Mouse (Mus musculus) myocyte (in vitro differentiated cells): ENCODE results near the gene Secisbp2l. TPM values are rescaled to one million over a fixed set of nuclear protein-coding genes. Genes with fewer than 3 reads are reported as not detected.

Source experiments
- H3K27me3 ChIP-seq: one replicate; pipeline ENCODE4 v1.6.1; 2011; ENCODE audit not compliant: control insufficient read depth, insufficient read depth, insufficient read length
- H3K36me3 ChIP-seq: one replicate; pipeline ENCODE4 v1.6.1; 2011; ENCODE audit not compliant: control insufficient read depth, insufficient read depth
- H3K4me2 ChIP-seq: one replicate; pipeline ENCODE4 v1.6.1; 2011; ENCODE audit warnings: low read depth, control low read depth
- H3K4me3 ChIP-seq: one replicate; pipeline ENCODE4 v1.5.1; 2011; ENCODE audit warnings: mild to moderate bottlenecking, control low read depth, moderate library complexity
- H3K79me2 ChIP-seq: one replicate; pipeline ENCODE4 v1.6.1; 2011; ENCODE audit not compliant: control insufficient read depth, insufficient read depth
- H3ac ChIP-seq: one replicate; pipeline ENCODE4 v1.6.1; 2011; ENCODE audit not compliant: control insufficient read depth, insufficient read length
- CEBPB ChIP-seq: IDR thresholded peaks from 2 replicates; pipeline ENCODE4 v1.6.1; 2011; ENCODE audit warnings: mild to moderate bottlenecking, moderate library complexity; ENCODE audit not compliant: poor library complexity, insufficient read depth, severe bottlenecking
- E2F4 ChIP-seq: IDR thresholded peaks from one replicate; pipeline ENCODE4 v1.6.1; 2011; ENCODE audit warnings: mild to moderate bottlenecking, control low read depth, moderate library complexity; ENCODE audit not compliant: insufficient read depth
- MAX ChIP-seq: IDR thresholded peaks from one replicate; pipeline ENCODE4 v1.6.1; 2011; ENCODE audit warnings: low read depth, mild to moderate bottlenecking, control low read depth
- MYOD1 ChIP-seq, 3 experiments: IDR thresholded peaks; one replicate each; pipeline ENCODE4 v1.6.1; 2011; ENCODE audit warnings: control low read depth in 2 of 3, low read depth in 2 of 3, mild to moderate bottlenecking in 2 of 3, moderate library complexity in 1 of 3; ENCODE audit not compliant: insufficient read length in 2 of 3, control insufficient read depth in 1 of 3
- MYOG ChIP-seq, 3 experiments: IDR thresholded peaks; one replicate each; pipeline ENCODE4 v1.6.1; 2011; ENCODE audit warnings: control low read depth in 2 of 3, low read depth in 2 of 3, mild to moderate bottlenecking in 2 of 3; ENCODE audit not compliant: insufficient read length in 2 of 3, control insufficient read depth in 1 of 3, insufficient read depth in 1 of 3
- POLR2A ChIP-seq: IDR thresholded peaks from one replicate; pipeline ENCODE4 v1.6.1; 2011; ENCODE audit warnings: low read depth, mild to moderate bottlenecking, control low read depth, moderate library complexity; ENCODE audit not compliant: insufficient read length
- POLR2AphosphoS2 ChIP-seq: IDR thresholded peaks from one replicate; pipeline ENCODE4 v1.6.1; 2011; ENCODE audit warnings: low read depth, control low read depth; ENCODE audit not compliant: insufficient read length
- REST ChIP-seq: IDR thresholded peaks from one replicate; pipeline ENCODE4 v1.6.1; 2011; ENCODE audit warnings: mild to moderate bottlenecking, control low read depth, moderate library complexity; ENCODE audit not compliant: insufficient read depth, insufficient read length
- SRF ChIP-seq: IDR thresholded peaks from one replicate; pipeline ENCODE4 v1.6.1; 2011; ENCODE audit warnings: low read depth; ENCODE audit not compliant: control insufficient read depth, insufficient read length
- TCF12 ChIP-seq: IDR thresholded peaks from one replicate; pipeline ENCODE4 v1.6.1; 2011; ENCODE audit warnings: mild to moderate bottlenecking, control low read depth; ENCODE audit not compliant: poor library complexity, insufficient read depth, severe bottlenecking
- TCF3 ChIP-seq: IDR thresholded peaks from one replicate; pipeline ENCODE4 v1.6.1; 2011; ENCODE audit warnings: low read depth, control low read depth; ENCODE audit not compliant: insufficient read length
- USF1 ChIP-seq: IDR thresholded peaks from one replicate; pipeline ENCODE4 v1.6.1; 2011; ENCODE audit warnings: low read depth, mild to moderate bottlenecking, control low read depth, moderate library complexity
- polyA plus RNA-seq: library from polyadenylated mRNA; unstranded; fragments of >200 nt; fragmentation: generic; extraction: Trizol; gene quantifications from one replicate; pipeline ENCODE4 v1.2.1, GENCODE M21; 2012; ENCODE audit warnings: missing spikeins

Secisbp2l gene
- polyA plus RNA-seq, 1 experiment = 8.4 TPM

- TF ChIP-seq TCF3 (no peak), MYOG (IDR thresholded peaks at IDR 0.05; ENCODE audit: control insufficient read depth in 1 of 3, insufficient read depth in 1 of 3, insufficient read length in 2 of 3, low read depth in 2 of 3) (no peak), E2F4 (no peak), CEBPB (no peak), MAX (no peak), POLR2A (no peak), SRF (no peak), REST (no peak), MYOD1 (IDR thresholded peaks at IDR 0.05; ENCODE audit: control insufficient read depth in 1 of 3, insufficient read length in 2 of 3, low read depth in 2 of 3) (no peak), TCF12 (no peak), POLR2AphosphoS2 (no peak), USF1 (no peak)
- peak overlapping the region; percentile 87 for H3K4me2 ChIP-seq
- no peak overlapping the region for H3ac ChIP-seq
- no peaks in the 10 kb centered on the region for H3K27me3 ChIP-seq
- H3K4me3 ChIP-seq = peak overlapping the region; percentile 29
- no peaks in the 10 kb centered on the region for H3K79me2 ChIP-seq
- no peaks in the 10 kb centered on the region for H3K36me3 ChIP-seq
Measured at GRCm38 (mm10) chr2:125724546-125725114, 58.0 kb downstream of the Secisbp2l start.

GRCm38 (mm10) chr2:125724086-125724430, 58.6 kb downstream of the Secisbp2l start, which contains the start of gene Shc4:
TSS of gene Shc4 (minus strand) at chr2:125724148.
- Histone ChIP-seq H3K27me3 (no peaks in the 10 kb centered on the region), H3K4me2 (peak within 1 kb of the TSS; percentile 87), H3K4me3 (peak within 1 kb of the TSS; percentile 29), H3ac (no peak within 1 kb of the TSS), H3K79me2 (no peaks in the 10 kb centered on the region), H3K36me3 (no peaks in the 10 kb centered on the region)
- TF ChIP-seq TCF12 = no peak
- TF ChIP-seq POLR2AphosphoS2 = no peak
- TF ChIP-seq REST = no peak
- no peak for TF ChIP-seq MYOD1 (IDR thresholded peaks at IDR 0.05; ENCODE audit: control insufficient read depth in 1 of 3, insufficient read length in 2 of 3, low read depth in 2 of 3)
- no peak for TF ChIP-seq E2F4
- TF ChIP-seq USF1 = no peak
- no peak for TF ChIP-seq MAX
- no peak for TF ChIP-seq TCF3
- no peak for TF ChIP-seq POLR2A

GRCm38 (mm10) chr2:125723408-125724085, 59.1 kb downstream of the Secisbp2l start:
- TF ChIP-seq SRF = no peak
- TF ChIP-seq TCF3 = no peak
- TF ChIP-seq MAX = no peak
- TF ChIP-seq REST = no peak
- no peak for TF ChIP-seq MYOG (IDR thresholded peaks at IDR 0.05; ENCODE audit: control insufficient read depth in 1 of 3, insufficient read depth in 1 of 3, insufficient read length in 2 of 3, low read depth in 2 of 3)
- no peak for TF ChIP-seq E2F4
- TF ChIP-seq POLR2A = no peak
- TF ChIP-seq USF1 = no peak
- no peak for TF ChIP-seq TCF12
- TF ChIP-seq CEBPB = no peak
- Histone ChIP-seq H3ac (no peak overlapping the region), H3K27me3 (no peaks in the 10 kb centered on the region)

GRCm38 (mm10) chr2:125723086-125723407, 59.6 kb downstream of the Secisbp2l start:
- no peaks in the 10 kb centered on the region for H3K79me2 ChIP-seq
- peak overlapping the region; percentile 29 for H3K4me3 ChIP-seq
- H3K4me2 ChIP-seq = peak overlapping the region; percentile 87
- no peaks in the 10 kb centered on the region for H3K36me3 ChIP-seq
- TF ChIP-seq CEBPB (no peak), USF1 (no peak), POLR2AphosphoS2 (no peak), E2F4 (no peak), MAX (no peak), TCF3 (no peak), POLR2A (no peak), MYOG (IDR thresholded peaks at IDR 0.05; ENCODE audit: control insufficient read depth in 1 of 3, insufficient read depth in 1 of 3, insufficient read length in 2 of 3, low read depth in 2 of 3) (no peak), SRF (no peak)
- H3K27me3 ChIP-seq = no peaks in the 10 kb centered on the region
- H3ac ChIP-seq = no peak overlapping the region

More at GRCm38 (mm10) chr2:125723408-125724085, 59.1 kb downstream of the Secisbp2l start:
- H3K79me2 ChIP-seq = no peaks in the 10 kb centered on the region
- H3K36me3 ChIP-seq = no peaks in the 10 kb centered on the region
- H3K4me3 ChIP-seq = peak overlapping the region; percentile 29
- peak overlapping the region; percentile 87 for H3K4me2 ChIP-seq

- Histone ChIP-seq H3K27me3 (no peaks in the 10 kb centered on the region), H3K79me2 (no peaks in the 10 kb centered on the region), H3K36me3 (no peaks in the 10 kb centered on the region), H3ac (no peak overlapping the region), H3K4me2 (no peak overlapping the region), H3K4me3 (no peak overlapping the region)
- no peak for TF ChIP-seq MYOG (IDR thresholded peaks at IDR 0.05; ENCODE audit: control insufficient read depth in 1 of 3, insufficient read depth in 1 of 3, insufficient read length in 2 of 3, low read depth in 2 of 3)
- no peak for TF ChIP-seq TCF12
- TF ChIP-seq TCF3 = no peak
- TF ChIP-seq MYOD1 (IDR thresholded peaks at IDR 0.05; ENCODE audit: control insufficient read depth in 1 of 3, insufficient read length in 2 of 3, low read depth in 2 of 3) = no peak
- TF ChIP-seq MAX = no peak
- no peak for TF ChIP-seq POLR2A
- no peak for TF ChIP-seq SRF
- TF ChIP-seq REST = no peak
- no peak for TF ChIP-seq CEBPB
- no peak for TF ChIP-seq POLR2AphosphoS2
- no peak for TF ChIP-seq USF1
- TF ChIP-seq E2F4 = no peak
Measured at GRCm38 (mm10) chr2:125716599-125716998, 66.1 kb downstream of the Secisbp2l start.
